Mouse (Mus musculus) G1E-ER4 (cell line): ENCODE measurements around the gene Sec14l3. TPM values are rescaled to one million over a fixed set of nuclear protein-coding genes. Genes with fewer than 3 reads are reported as not detected.

Source experiments
- GATA1 ChIP-seq: IDR thresholded peaks from one replicate; pipeline ENCODE4 v1.8.0; 2012; ENCODE audit warnings: low read length, inconsistent platforms
- polyA plus RNA-seq: library from polyadenylated mRNA; stranded (reverse); fragments of >175 nt; gene quantifications from 2 replicates; pipeline ENCODE4 v1.2.3, GENCODE M21; 2012

Sec14l3 gene
- polyA plus RNA-seq, 1 experiment: not detected

- TF ChIP-seq GATA1: no peak
Observed at GRCm38 (mm10) chr11:4113970-4114369, 49.3 kb downstream of the Sec14l3 start.

DNA sequence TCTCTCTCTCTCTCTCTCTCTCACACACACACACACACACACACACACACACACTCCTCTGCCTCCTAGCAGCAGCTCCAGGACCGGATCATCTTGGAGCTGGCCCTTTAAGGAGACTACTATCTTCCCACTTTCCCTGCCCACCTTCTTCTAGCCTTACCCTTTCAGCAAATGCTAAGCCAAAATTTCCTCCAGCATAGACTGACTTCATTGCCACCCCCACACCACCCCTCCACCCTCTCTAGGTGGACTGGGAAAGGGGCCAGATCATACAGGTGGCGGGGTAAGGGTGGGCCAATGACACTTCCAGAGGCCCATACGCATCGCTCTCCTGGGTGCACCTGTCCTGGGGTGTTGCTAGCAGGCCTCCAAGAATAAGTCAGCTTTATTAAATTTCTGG, 50.8 kb downstream of the Sec14l3 start:
- no peak for TF ChIP-seq GATA1

- TF ChIP-seq GATA1: no peak
Observed at GRCm38 (mm10) chr11:4116458-4117141, 52.0 kb downstream of the Sec14l3 start.

DNA sequence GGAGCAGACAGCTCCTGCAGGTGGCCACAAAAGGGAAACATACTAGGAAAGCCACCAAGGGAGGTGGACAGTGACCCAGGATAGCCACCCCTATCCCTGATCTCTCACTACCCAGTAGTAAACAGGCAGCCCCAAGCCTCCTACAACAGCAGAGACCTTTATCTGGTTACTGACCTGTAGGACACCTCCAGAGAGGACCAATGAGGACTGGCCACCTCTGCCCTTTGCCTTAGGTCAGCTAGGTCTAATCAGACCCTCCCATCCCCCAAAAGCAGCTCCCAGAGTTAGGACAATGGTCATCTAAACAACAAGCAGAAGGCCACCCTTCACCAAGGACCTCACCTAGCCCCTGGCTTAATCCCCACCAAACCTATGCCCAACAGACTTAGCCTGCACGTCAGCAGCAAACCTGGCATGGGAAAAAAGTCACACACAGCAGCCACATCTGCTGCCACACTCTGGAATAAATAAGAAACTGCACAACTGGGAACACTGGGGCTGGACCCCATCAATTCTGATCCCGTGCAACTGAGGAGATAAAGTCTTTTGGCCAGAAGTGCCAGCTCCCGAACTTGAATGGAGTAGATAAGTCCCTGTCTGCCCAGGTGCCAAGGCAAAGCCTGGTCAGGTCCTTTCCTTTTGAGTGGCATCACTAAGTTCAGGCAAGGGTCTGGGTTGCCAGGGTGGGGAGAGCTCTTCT, 52.9 kb downstream of the Sec14l3 start:
- TF ChIP-seq GATA1: no peak

DNA sequence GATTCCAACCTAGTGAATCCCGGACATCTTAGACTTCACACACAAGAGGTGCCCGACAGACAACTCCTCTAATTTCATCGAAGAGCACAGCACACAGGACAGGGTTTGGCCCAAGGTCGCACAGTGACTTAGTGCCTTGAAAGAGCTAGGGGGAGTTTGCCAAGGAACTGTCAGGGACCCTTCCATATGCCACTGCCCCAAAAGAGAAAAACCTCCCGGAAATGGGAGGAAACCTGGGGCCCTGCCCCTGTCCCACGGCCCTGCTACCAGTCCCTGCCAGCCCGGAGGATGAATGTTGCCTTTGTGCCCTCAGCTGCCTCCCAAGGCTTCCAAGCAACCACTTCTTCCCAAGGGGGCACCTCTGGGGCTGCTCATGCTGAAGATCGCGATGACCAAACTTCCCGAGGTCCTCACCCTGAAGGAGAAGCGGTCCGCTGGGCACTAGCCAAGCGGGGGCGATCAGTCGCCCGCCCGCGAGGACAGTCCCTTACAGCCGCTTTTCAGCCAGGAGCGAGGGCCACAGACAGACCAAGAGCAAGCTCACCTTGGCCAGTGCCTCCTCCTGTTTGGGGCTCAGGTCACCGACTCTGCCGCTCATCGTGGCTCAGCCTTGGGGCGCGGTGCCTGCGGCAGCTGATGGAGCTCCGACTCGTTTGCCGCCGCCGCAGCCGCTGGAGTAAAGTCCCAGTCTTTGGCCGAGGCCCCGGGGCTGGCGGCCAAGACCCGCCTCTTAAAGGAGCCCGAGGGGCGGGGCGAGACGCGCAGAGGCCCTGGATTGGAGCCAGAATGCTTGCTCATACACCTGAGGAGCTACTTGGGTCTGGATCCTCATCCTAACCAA, 53.7 kb downstream of the Sec14l3 start:
- no peak for TF ChIP-seq GATA1

DNA sequence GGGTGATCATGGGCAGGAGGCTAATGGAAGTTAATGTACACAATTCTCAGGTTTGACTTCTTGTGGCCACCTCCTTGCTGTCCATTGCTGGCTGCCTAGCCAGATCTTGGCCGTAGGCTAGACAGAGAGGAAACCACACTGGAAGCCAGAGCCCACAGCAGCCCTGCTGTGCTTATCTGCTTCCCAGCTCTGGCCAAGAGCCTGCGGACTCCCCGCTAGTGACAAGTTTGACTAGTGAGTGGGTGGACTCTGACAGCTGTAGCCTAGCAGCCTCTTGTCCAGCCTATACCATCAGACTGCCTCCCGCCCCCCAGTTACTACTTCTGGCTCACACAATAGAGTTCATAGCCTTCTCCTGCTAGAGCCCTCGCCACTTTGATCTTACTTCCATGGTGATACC, 55.0 kb downstream of the Sec14l3 start:
- no peak for TF ChIP-seq GATA1

DNA sequence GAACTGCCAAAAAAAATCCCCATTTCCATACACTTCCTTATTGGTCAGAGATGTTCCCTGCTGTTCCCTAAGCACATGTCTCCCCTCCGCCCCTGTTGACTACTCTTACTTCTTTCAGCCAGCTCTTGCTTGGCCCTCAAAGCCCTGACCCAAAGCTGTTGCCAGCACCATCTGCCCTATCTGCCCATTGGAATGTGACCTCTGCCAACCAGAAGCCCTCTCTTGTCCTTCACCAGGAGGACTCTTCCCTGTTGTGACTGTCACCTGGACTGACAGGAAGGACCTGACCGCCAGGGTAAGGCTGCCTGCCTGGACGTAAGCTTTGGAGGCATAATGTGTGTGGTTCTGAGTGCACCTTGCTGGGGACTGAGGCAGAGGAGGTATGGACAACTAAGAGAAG, 57.0 kb downstream of the Sec14l3 start:
- TF ChIP-seq GATA1: no peak

- no peak for TF ChIP-seq GATA1
Observed at GRCm38 (mm10) chr11:4122226-4122625, 57.6 kb downstream of the Sec14l3 start.

GRCm38 (mm10) chr11:4122742-4123579, 58.3 kb downstream of the Sec14l3 start, which contains the start of gene Sec14l2:
Gene Sec14l2 (minus strand): TSS chr11:4123415.
- TF ChIP-seq GATA1: no peak

GRCm38 (mm10) chr11:4123922-4124321, 59.3 kb downstream of the Sec14l3 start:
- no peak for TF ChIP-seq GATA1

- no peak for TF ChIP-seq GATA1
Observed at GRCm38 (mm10) chr11:4127059-4127458, 62.4 kb downstream of the Sec14l3 start.

Other genes starting within 250 kb of the Sec14l3 start
- not detected in 2 replicates for gene Osbp2, start 200.9 kb upstream of the Sec14l3 start, polyA plus RNA-seq
- gene 4921536K21Rik, start 169.7 kb upstream of the Sec14l3 start, polyA plus RNA-seq: not detected in 2 replicates
- not detected in 2 replicates for gene Dusp18, start 169.6 kb upstream of the Sec14l3 start, polyA plus RNA-seq
- not detected in 2 replicates for gene Slc35e4, start 150.2 kb upstream of the Sec14l3 start, polyA plus RNA-seq
- gene Tcn2, start 132.7 kb upstream of the Sec14l3 start, polyA plus RNA-seq: 0.03 and 0.10 TPM in 2 replicates
- 25.5 and 78.4 TPM in 2 replicates for gene Pes1, start 100.9 kb upstream of the Sec14l3 start, polyA plus RNA-seq
- not detected in 2 replicates for gene 4930556J24Rik, start 88.1 kb upstream of the Sec14l3 start, polyA plus RNA-seq
- gene Gal3st1, start 81.2 kb upstream of the Sec14l3 start, polyA plus RNA-seq: not detected in 2 replicates
- not detected in 2 replicates for gene Sec14l4, start 33.4 kb upstream of the Sec14l3 start, polyA plus RNA-seq
- 18.8 and 27.1 TPM in 2 replicates for gene Mtfp1, start 30.6 kb downstream of the Sec14l3 start, polyA plus RNA-seq
- 1.5 and 1.7 TPM in 2 replicates for gene Sec14l2, start 58.6 kb downstream of the Sec14l3 start, polyA plus RNA-seq
- 7.3 and 7.4 TPM in 2 replicates for gene Rnf215, start 70.4 kb downstream of the Sec14l3 start, polyA plus RNA-seq
- gene Ccdc157, start 95.5 kb downstream of the Sec14l3 start, polyA plus RNA-seq: 1.1 and 1.4 TPM in 2 replicates
- 149 and 186 TPM in 2 replicates for gene Sf3a1, start 95.5 kb downstream of the Sec14l3 start, polyA plus RNA-seq
- 21.6 and 22.7 TPM in 2 replicates for gene Tbc1d10a, start 121.9 kb downstream of the Sec14l3 start, polyA plus RNA-seq
- 1.2 and 2.7 TPM in 2 replicates for gene Castor1, start 153.4 kb downstream of the Sec14l3 start, polyA plus RNA-seq
- gene Osm, start 171.6 kb downstream of the Sec14l3 start, polyA plus RNA-seq: 3.0 and 3.3 TPM in 2 replicates
- 0.02 and 0.21 TPM in 2 replicates for gene Lif, start 192.7 kb downstream of the Sec14l3 start, polyA plus RNA-seq